Mouse (Mus musculus): ENCODE measurements around the gene Fyb2.

DNA sequence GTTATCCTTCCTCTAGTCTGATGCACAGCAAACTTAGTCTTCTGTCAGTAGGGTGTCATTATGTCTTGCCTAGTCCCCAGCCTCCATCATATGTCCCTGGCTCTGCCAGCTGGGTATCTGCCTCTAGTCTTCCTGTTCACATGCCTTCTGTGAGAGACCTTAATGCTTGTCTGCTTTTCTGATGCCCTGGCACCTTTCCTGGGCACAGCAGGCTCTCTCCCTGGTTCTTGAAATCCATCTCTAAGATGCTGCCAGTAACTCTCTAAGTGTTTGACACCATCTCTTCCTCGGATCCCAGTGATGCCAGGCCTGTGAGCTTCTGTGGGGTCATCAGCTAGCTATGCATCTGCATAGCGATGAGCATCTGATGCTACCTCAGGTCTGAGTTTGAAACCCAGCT is 10.4 kb upstream of the Fyb2 start:
- no peak for TF ChIP-seq POLR2A (IDR thresholded peaks at IDR 0.05; ENCODE audit: insufficient read depth, low read depth, low read length)
- TF ChIP-seq EP300 (IDR thresholded peaks at IDR 0.05; ENCODE audit: insufficient read depth, low read depth, low read length): no peak

Data from heart, adult 2 months (tissue).